Mouse (Mus musculus): ENCODE measurements around the gene Csk.
A peak's percentile ranks its signal among the peaks of the same experiment; 100 is the strongest.

DNA sequence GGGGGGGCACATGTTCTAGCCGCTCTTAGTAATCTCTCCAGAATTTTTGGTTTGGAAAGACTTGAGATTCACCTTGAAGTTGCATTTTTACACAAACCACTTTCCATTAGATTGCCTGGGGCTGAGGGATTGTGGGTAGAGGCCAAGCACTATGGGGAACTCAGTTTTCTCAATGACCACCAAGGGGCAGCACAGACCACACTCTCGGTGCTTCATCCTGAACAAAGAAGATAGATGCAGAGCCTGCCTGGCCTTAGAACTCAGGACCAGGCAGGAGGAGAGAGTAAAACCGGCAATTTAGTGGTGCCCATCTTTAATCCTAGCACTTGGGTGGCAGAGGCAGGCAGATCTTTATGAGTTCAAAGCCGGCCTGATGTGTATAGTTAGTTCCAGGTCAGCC lies 6.3 kb upstream of the Csk start:
- peak; percentile 72 for TF ChIP-seq CTCF (IDR thresholded peaks at IDR 0.05; ENCODE audit: borderline replicate concordance, extremely low read depth, insufficient read depth, insufficient read length)
- TF ChIP-seq POLR2A (IDR thresholded peaks at IDR 0.05; ENCODE audit: borderline replicate concordance, extremely low read depth, insufficient read depth, insufficient read length, poor library complexity, severe bottlenecking) = no peak

All from brain, embryonic 14.5 days (tissue).